ENCODE assay signal across 8 mouse cellular contexts in the genomic region with DNA sequence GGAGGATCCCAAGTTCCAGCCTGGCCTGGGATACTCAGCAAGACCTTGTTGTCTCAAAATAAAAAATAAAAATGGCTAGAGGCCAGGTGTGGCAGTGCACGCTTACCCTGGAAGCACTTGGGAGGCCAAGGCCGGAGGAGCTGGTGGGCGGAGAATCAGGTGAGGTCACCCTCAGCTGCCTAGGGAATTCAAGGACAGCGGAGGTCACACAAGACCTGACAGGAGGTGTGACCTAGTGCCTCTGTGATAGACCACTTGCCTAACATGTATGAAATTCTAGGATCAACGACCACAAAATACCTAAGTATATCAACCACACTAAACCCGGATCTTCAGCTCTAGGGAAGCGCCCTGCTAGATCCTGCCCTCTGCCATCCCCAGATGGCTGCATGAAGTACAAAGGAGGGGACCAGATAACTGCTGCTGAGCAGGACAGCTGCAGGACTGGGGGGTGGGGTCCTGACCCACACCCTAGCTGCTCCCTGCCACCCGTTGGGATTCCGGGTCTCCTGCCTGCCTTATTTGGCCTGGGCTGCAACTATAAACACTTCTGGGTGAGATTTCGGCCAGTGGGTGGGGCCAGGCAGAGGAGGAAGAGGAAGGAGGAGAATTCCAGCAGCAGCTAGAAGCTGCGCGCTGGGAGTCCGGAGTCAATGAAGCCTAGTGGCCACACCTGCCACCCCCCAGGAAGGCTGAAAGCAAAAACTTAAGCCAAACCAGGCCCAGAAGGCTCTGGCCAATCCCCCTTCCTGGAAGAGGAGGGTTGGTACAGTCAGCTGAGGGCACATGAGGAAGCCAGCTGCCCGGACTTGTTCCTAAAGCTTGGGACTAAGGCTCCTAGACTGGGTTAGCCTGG. TPM values are rescaled to one million over a fixed set of nuclear protein-coding genes. Genes with fewer than 3 reads are reported as not detected.
A peak's percentile ranks its signal among the peaks of the same experiment; 100 is the strongest.
DNase-seq lines count a peak whose midpoint lies in the region; TF ChIP-seq lines count a peak whose summit lies in the region.

No protein-coding gene starts in this region.

- H3K79me2 ChIP-seq in heart, adult 2 months (replicated peaks; ENCODE audit: control insufficient read depth, insufficient read depth, low read length) = no peaks in the 10 kb centered on the region

- no peaks in the 10 kb centered on the region for H3K36me3 ChIP-seq in ES-Bruce4 (ENCODE audit: control insufficient read depth, insufficient read depth, low read length, poor library complexity, severe bottlenecking)
- H3K36me3 ChIP-seq in heart, adult 2 months (ENCODE audit: control insufficient read depth, insufficient read depth, low read length) = no peaks in the 10 kb centered on the region

- no peaks in the 10 kb centered on the region for H3K9me3 ChIP-seq in ES-Bruce4 (replicated peaks; ENCODE audit: control insufficient read depth, insufficient read depth, low read length, poor library complexity, severe bottlenecking)

- H3K27me3 ChIP-seq in ES-Bruce4 (ENCODE audit: control insufficient read depth, insufficient read depth, low read length, poor library complexity, severe bottlenecking) = no peaks in the 10 kb centered on the region
- H3K27me3 ChIP-seq in heart, adult 2 months (ENCODE audit: control insufficient read depth, insufficient read depth, low read length) = no peaks in the 10 kb centered on the region

- TF ChIP-seq CTCF in ES-Bruce4 (IDR thresholded peaks at IDR 0.05; ENCODE audit: low read depth, low read length) = no peak
- peak; percentile 13; the same call in 1 of the 2 replicates for TF ChIP-seq CTCF in heart, adult 2 months (IDR thresholded peaks at IDR 0.05)

- H3K9ac ChIP-seq in ES-Bruce4 (ENCODE audit: low read depth, poor library complexity, severe bottlenecking) = peak overlapping the region; percentile 71
- peak overlapping the region; percentile 35 for H3K9ac ChIP-seq in heart, adult 2 months (ENCODE audit: low read depth, low read length)

- intact Hi-C loops in heart, adult 2 months (cut with DNase I) = loop anchor here (1.0 kb wide), 1 partner anchor 24 kb away; no protein-coding TSS in a partner anchor

- peak overlapping the region; percentile 34 for H3K4me3 ChIP-seq in ES-Bruce4 (ENCODE audit: low read depth, low read length)
- H3K4me3 ChIP-seq in heart, adult 2 months = peak overlapping the region; percentile 25; the same call in 1 of the 2 replicates

- peak; percentile 46 for DNase-seq in adipocyte (ENCODE audit: low spot score)
- peak; percentile 81 to 87 for DNase-seq in heart, adult 2 months
- DNase-seq in kidney, adult 18-20 months = peak; percentile 88
- DNase-seq in lung, adult 18-20 months = peak; percentile 90 to 92
- DNase-seq in retina, embryonic 14.5 days (ENCODE audit: low spot score) = peak; percentile 45
- no peak for DNase-seq in spleen, adult 12 weeks (ENCODE audit: low spot score)
- no peak for DNase-seq in layer of hippocampus, adult 9-11 months

- peak overlapping the region; percentile 97 for H3K27ac ChIP-seq in ES-Bruce4 (ENCODE audit: insufficient read depth, low read length)
- H3K27ac ChIP-seq in heart, adult 2 months = peak overlapping the region; percentile 91

- peak; percentile 92 for TF ChIP-seq EP300 in ES-Bruce4 (IDR thresholded peaks at IDR 0.05; ENCODE audit: insufficient read depth, low read depth, low read length)
- TF ChIP-seq EP300 in heart, adult 2 months (IDR thresholded peaks at IDR 0.05; ENCODE audit: insufficient read depth, low read depth, low read length) = peak; percentile 71

- H3K4me1 ChIP-seq in ES-Bruce4 (ENCODE audit: control insufficient read depth, insufficient read depth, low read length) = peaks cover 32% of the 10 kb centered on the region
- peaks cover 58% of the 10 kb centered on the region for H3K4me1 ChIP-seq in heart, adult 2 months (ENCODE audit: control insufficient read depth, insufficient read depth, low read length)

- no peak for TF ChIP-seq POLR2A in ES-Bruce4 (IDR thresholded peaks at IDR 0.05; ENCODE audit: insufficient read depth, low read length)
- TF ChIP-seq POLR2A in heart, adult 2 months (IDR thresholded peaks at IDR 0.05; ENCODE audit: insufficient read depth, low read depth, low read length) = peak; percentile 62

- 34% methylated on average over 14 of the region's 14 CpGs for WGBS in heart, adult 2 months

RNA-seq across cellular contexts. Expression of a gene that starts 28.1 kb away (rescaled TPM):
- polyA plus RNA-seq in ES-Bruce4 (2011; ENCODE audit: insufficient read depth, insufficient read length, low read depth, missing spikeins) = 59.4 and 61.6 TPM in 2 replicates
- 10 to 100 TPM; 14.0 to 14.8 TPM for total RNA-seq in heart, adult 2 months (2021)
- 48.5 and 55.5 TPM in 2 replicates for polyA plus RNA-seq in heart, adult 2 months (2012; rRNA removed)

RNA-seq across cellular contexts. Expression of a gene that starts 44.8 kb away (rescaled TPM):
- 63.7 and 68.6 TPM in 2 replicates for polyA plus RNA-seq in ES-Bruce4 (2011; ENCODE audit: insufficient read depth, insufficient read length, low read depth, missing spikeins)
- total RNA-seq in heart, adult 2 months (2021) = 1 to 10 TPM; 2.0 to 2.7 TPM
- 3.2 and 3.5 TPM in 2 replicates for polyA plus RNA-seq in heart, adult 2 months (2012; rRNA removed)

RNA-seq across cellular contexts. Expression of a gene that starts 47.1 kb away (rescaled TPM):
- polyA plus RNA-seq in ES-Bruce4 (2011; ENCODE audit: insufficient read depth, insufficient read length, low read depth, missing spikeins) = 40.0 and 44.2 TPM in 2 replicates
- total RNA-seq in heart, adult 2 months (2021) = 1 to 10 TPM; 5.6 to 7.7 TPM
- polyA plus RNA-seq in heart, adult 2 months (2012; rRNA removed) = 12.3 and 15.8 TPM in 2 replicates

RNA-seq across cellular contexts. Expression of a gene that starts 47.2 kb away (rescaled TPM):
- polyA plus RNA-seq in ES-Bruce4 (2011; ENCODE audit: insufficient read depth, insufficient read length, low read depth, missing spikeins) = 15.6 and 17.1 TPM in 2 replicates
- 10 to 100 TPM; 36.9 to 41.6 TPM for total RNA-seq in heart, adult 2 months (2021)
- 91.3 and 99.4 TPM in 2 replicates for polyA plus RNA-seq in heart, adult 2 months (2012; rRNA removed)

RNA-seq across cellular contexts. Expression of a gene that starts 53.7 kb away (rescaled TPM):
- 325 and 344 TPM in 2 replicates for polyA plus RNA-seq in ES-Bruce4 (2011; ENCODE audit: insufficient read depth, insufficient read length, low read depth, missing spikeins)
- 10 to 100 TPM; 36.6 to 38.5 TPM for total RNA-seq in heart, adult 2 months (2021)
- polyA plus RNA-seq in heart, adult 2 months (2012; rRNA removed) = 42.1 and 45.1 TPM in 2 replicates

Comparison
In these comparisons a context has a peak if more than half of its experiments do, and no peak if none do; other contexts are left out.
1. DNase-seq: peak in adipocyte (single experiment), heart, adult 2 months (2 of 2), kidney, adult 18-20 months (single experiment), lung, adult 18-20 months (2 of 2) and retina, embryonic 14.5 days (single experiment); none in spleen, adult 12 weeks (single experiment) and layer of hippocampus, adult 9-11 months (single experiment).
2. RNA of a gene that starts 44.8 kb away (polyA plus RNA-seq): 63.7 to 68.6 TPM in ES-Bruce4; 3.2 to 3.5 TPM in heart, adult 2 months; every median in the first group is over 10 times any median in the second.